Mouse (Mus musculus) heart, adult 11 months (tissue): ENCODE data around the gene Prr12.
A peak's percentile ranks its signal among the peaks of the same experiment; 100 is the strongest.

Experiments
- DNase-seq: peaks from one replicate; pipeline ENCODE4 v3.0.0; 2022

The Prr12 gene

DNA sequence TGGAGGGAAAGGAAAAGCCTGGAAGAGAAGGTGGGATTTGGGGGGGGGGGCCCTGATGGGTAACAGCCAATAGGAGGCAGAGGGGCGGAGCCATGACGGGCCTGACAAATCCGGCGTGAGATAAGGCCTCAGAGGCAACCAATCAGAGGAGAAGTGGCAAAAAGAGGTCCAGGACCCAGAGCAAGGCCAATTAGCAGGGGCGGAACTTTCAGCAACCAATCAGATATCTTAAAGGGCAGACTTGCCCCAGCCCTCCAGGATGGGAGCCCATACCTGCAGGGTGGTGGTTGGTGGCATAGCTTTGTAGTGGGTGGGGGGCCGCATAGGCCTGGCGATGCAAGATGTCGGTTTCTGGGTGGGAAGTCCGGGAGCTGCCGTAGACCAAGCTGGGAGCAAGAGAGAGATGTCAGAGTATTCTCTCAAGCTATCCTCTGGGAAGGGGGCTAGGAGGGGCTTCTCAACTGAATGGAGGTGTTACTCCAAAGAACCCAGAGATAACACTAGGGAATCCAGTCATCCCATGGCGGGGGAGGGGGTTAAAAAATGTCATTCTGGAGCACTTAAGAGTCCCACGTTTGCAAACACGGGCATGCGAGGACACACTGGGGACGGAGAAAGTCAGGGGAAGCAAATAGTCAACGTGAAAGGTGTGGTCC, 1.6 kb downstream of the Prr12 start:
- DNase-seq = peak; percentile 99

DNA sequence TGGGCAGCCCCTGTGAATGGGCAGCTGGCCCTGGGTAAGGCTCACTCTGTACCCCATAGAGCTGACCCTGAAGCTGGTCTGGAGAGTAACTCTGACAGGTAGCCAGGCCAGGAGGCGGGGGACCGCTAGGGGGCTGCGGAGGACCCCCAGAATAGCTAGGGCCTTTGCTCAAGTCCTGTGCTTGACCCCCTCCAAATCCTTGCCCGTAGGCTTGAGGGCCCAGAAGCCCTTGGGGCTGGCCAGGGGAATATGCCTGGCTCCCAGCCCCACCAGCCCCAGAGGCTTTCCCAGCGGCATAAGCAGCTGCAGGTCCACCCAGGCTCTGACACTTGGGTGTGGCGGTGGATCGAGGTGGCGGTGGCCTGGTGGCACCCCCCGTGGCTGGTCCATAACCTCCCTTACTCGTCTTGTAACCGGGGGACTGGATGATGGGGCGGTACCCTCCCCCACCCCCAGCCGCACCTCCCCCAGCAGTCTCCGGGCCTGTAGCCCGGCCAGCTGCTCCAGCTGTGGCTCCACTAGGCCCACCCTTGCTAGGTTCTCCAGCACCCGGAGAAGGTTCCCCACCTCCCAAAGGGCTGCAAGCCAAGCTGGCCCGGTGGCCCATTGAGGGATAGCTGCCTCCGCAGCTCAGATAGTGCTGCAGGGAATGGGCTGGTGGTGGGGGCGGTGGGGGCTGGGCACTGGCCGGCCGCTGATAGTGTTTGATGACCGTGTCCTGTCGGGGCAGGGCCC, 3.6 kb downstream of the Prr12 start:
- peak; percentile 96 for DNase-seq

DNA sequence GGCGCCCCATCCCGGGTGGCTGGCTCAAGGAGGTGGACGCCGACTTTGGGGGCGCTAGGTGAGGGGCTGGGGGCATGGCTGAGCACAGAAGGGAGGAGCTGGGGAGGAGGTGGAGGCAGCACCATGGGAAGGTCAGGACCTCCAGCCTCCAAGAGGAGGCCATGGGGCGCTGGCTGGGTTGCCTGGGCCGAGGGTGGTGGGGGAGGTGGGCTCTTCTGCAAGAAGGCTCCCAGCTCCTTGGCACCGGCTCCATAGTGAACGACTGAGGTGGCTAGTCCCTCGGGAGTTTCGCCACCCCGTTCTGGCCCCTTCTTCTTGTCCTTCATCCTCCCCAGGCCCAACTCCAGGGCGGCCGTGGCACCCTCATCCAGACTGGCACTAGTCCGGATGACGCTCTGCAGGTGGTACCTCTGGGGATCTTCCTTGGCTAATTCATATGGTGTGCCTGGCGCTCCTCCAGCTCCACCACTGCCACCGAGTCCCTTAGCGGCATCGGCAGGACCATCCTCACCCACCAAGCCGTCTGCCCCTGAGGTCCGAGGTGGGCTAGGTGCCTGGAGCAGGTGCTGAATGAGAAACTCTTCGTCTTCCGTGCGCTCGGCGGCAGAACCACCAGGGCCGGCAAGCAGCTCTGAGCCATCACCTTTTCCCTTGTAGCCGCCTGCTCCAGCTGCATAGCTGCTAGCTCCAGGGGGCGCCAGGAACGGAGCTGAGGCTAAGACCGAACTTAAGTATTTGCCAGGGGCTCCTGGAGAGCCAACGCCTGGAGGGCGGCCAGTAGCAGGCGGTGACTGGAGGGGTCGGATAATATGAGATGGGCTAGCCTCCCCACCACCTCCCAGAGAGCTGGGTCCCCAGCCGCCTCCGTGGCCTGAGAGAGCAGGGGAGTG, 4.4 kb downstream of the Prr12 start:
- DNase-seq = peak; percentile 94

DNA sequence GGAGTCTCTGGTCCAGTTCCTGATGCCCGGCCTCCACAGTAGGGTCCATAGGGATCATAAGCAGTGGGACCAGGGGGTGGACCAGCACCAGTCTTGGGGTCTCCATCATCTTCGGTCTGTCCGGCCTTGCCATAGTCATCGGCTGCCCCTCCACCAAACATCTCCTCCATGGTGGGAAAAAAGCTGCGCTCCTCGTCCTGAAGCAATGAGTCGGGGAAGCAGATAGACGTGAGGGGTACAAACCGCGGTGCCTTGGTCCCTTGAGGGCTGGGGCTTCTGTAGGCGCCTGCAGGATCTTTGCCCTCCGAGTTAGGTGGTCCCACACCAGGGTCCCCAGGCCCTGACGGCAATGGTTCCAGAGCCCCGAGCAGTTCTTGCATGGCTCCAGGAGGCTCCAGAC, 5.2 kb downstream of the Prr12 start:
- peak; percentile 92 for DNase-seq

DNA sequence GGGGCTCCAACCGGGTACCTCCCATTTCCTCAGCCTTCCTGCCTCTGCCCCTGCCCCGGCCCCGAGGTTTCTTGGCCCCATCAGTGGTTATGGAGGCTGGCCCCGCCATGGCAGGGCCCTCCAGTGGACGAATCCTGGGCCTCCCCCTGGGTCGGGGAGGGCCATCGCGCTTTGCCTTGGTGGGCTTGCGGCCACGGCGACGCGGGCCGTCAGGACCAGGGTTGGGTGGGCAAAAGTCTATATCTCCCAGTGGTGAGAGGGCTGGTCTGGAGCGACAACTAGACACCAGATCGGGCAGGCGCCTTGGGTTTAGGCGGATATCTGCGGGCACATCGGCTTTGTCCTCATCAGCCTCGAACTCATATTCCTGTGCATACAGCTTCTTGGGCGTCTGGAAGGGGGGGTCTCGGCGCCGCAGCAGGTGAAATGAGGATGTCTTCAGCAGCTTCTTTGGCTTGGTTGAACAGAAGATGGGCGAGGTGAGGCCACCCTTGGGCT, 5.8 kb downstream of the Prr12 start:
- peak; percentile 93 for DNase-seq

DNA sequence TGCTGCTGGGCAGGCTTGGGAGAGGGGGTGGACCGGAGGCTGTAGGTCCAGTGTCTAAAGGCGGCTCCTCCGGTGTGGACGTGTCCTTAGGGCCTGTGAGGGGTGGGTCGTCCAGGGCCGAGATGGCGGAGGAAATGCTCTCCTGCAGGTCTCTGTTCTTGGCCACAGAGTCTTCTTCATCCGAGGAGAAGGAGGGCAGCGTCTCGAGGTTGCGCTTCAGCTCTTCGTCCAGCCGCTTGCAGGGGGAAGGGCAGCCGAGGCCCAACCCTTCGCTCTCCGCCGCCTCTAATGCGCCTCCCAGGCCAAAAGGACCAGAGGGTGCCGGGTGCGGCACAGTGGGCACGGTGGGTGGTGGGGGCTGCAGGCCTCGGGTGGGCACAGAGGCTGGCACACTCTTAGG, 6.9 kb downstream of the Prr12 start:
- DNase-seq = peak; percentile 85

DNA sequence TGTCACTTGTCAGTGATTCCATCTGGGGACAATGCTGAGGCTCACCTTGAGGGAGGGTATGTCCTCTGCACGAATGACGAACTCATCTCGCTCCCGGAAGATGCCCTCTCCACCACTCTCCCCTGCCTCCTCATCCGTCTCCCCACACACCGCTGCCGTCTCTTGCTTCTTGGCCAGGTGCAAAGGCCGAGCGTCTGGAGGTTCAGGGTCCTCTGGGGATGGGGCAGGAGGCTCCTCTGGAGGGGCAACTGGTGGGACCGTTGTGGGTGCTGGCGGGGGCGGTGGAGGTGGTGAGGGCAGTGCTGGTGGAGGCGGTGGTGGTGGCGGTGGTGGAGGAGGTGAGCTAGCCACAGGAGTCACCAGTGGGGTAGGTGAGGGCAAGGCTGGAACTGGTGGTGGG, 9.4 kb downstream of the Prr12 start:
- DNase-seq = peak; percentile 85

DNA sequence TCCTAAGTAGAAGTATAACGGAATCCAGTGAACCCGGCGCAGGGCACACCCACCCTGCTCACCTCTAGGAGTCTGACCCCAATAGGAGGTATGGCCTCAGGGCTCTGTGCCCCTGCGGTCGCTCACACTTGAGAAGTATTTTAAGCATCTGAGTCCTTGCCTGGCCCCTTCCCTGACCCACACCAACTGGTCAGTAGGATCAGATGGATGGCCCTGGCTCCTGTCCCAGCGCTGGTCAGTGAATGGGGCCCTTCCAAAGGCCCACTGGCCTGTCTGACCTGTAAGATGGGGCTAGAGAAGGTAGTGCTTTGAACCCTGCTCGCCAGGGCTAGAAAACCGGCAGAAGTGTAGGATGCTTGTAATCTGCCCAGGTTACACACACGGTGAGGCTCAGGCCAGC, 11.8 kb downstream of the Prr12 start:
- no peak for DNase-seq

DNA sequence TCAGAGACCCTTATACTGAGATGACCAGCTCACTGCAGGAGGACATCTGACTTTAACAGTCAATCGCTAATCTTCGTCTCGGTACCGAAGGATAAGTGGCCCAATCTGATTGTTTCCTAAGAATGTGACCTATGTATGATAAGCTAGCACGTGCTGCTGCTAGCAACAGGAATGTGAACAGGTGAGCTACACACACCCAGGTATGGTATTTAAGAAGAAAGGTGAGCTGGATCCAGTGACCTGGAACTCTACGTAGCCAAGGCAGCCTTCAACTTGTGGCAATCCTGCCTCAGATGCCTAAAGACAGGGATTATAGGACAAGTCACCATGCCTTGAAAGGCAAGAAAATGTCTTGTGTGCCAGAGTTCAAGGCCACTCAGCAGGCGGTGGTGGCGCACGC, 14.3 kb downstream of the Prr12 start:
- DNase-seq = peak; percentile 88

DNA sequence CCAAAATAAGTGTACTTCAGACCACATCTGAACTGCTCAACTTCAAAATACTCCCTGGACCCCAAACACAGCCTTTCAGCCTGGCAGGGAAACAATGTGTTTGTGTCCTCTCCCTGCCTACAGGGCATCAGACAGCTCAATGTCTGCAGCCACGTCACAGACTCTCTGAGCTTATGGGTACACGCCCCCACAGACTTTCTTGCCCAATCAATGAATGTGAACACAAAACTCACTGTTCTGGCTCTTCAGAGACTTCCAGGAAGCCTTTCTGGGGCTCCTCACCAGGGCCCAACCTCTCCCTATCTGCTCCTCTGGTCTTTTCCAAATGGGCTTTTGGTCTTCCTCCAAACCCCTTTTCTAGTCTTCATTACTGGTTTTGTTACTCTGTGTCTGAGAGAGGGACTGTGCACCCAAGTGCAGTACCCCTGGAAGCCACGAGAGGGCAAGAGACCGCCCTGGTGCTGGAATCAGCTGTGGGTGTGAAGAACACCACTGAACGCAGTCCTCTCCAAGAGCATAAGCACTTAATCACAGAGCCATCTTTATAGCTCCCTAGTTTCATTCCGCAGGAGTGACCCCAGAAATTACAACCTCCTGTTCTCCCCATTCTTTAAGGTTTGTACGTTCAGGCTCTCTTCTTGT, 14.8 kb downstream of the Prr12 start:
- DNase-seq = peak; percentile 93

DNA sequence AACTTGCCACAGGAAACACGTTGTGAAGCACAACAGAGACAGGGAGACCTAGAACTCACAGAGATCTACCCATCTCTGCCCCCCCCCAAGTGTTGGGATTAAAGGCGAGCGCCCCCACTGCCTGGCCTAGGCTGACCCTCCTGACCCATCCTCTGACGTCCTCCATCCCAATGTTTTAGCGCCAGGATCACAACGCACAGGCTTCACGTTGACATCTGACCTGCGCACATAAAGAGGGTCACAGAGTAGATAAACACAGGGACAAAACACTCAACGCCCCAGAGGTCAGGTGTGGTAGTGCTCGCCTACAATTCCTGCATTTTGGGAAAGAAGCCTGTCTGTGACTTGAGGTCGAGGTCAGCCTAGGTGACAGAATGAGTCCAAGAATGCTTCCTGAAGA, 16.0 kb downstream of the Prr12 start:
- peak; percentile 89 for DNase-seq

DNA sequence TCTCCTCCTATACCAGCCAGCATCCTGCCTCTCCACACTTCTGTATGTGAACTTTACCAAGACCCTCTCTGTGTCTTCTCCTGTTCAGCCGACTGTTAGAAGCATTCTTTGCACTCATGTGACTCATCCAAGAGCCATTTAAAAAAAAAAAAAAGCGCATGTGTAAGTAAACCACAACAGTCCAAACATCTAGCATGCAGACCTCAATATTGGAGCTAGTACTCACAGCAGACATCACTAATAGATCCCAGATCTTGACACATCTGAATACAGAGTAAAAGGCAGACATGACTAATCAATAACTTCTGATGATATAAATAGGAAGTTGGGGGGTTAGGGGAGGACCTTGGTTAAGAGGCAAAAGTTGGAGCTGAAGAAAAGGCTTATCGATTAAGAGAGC, 17.1 kb downstream of the Prr12 start:
- DNase-seq = no peak

DNA sequence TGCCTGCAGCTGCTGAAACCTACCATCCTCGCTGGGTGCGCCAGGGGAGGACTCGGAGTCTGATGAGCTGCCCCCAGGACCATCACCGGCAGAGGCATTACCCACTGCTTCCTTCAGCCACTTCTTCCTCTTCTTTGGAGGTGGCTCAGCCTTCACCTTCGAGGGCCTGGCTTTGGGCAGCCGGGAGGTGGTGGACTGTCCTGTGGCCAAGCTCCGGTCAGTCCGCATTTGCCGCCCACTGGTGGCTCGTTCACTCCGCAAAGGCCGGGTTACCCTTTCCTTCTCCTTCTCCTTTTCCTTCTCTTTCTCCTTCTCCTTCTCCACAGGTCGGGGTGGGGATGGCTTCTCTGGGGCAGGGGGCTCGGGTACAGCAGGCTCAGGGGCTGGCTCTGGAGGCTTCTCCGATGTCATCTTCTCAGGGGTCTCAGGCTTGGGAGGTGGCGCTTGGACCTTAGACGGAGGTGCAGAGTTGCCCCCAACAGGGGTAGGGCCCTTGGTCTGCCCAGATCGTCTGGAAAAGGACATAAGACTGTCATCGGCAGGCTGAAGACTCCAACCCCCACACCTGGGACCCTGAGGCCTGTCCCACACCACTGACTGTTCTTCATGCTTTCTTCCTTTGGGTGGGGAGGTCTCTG, 18.8 kb downstream of the Prr12 start:
- DNase-seq = peak; percentile 85

DNA sequence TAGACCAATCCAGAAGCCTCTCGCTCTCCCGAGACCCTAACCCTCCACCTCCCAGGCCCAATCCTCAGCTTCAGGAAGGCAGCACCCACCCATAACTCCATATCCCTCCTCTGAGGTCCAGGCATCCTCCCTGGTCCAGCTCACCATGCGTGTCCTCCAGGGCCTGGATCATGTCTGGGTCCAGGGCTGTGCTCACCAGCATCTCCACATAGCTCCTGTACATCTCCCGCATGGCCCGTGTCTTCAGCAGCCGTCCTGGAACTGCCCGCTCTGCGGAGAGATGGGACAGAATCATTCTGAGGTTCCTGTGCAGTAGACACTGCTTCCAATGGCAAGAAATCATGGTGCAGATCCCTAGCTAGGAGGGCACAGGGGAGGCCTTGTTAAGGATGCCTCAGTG, 21.8 kb downstream of the Prr12 start:
- DNase-seq = peak; percentile 93

DNA sequence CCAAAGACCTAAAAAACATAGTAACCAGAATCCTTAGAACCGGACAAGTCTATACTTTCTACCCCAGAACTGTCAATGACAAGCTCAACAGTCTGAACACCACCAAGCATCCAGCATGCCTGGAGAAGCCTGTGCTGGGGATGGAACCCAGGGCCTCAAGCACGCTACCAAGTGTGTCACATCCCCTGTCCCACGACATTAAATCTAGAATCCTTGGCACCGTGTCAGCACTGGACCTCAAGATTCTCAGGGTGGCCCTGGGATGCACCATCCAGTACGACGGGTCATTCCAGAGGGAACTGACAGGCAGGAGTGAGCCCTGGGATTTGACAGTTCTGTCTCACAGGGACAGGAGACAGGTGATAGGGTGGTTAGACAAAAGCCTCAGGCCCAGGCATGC, 22.7 kb downstream of the Prr12 start:
- peak; percentile 83 for DNase-seq

DNA sequence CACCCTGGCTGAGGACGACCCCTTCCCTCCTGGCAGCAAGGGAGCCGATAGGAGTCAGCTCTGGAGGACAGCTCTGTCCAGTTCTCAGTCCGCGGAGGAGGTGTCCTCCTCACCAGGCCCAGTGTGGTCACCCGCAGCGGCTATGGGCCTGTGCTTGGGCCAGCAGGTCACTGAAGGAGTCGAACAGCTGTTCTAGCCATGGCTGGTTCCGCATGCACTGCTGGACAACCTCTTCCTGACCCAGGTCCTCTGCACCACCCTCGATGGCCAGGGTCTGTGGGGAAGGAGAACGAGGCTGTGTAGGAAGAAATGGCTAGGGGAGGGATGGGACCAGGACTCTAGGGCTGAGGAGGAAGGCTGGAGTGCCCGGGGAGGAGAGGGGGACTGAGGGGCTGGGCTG, 24.3 kb downstream of the Prr12 start:
- DNase-seq = peak; percentile 90

DNA sequence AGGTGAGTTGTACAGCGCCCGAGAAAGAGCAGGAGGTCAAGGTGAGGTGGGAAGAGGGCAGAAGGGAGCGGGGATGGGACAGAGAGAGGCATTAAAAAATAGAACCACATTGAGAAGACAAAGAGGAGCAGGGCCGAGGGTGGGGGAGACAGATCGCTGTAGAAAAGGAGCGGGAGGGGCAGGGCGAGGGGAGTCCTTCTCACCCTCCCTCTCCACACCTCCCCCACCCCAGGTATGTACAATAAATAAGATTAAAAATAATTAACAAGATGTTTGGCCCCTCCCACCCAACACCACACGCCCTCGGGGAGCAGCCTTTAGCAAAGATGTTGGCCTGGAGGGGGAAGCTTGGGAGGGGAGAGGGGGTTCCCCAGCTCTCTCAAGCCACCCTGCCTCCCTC, 24.9 kb downstream of the Prr12 start:
- peak; percentile 90 for DNase-seq

DNA sequence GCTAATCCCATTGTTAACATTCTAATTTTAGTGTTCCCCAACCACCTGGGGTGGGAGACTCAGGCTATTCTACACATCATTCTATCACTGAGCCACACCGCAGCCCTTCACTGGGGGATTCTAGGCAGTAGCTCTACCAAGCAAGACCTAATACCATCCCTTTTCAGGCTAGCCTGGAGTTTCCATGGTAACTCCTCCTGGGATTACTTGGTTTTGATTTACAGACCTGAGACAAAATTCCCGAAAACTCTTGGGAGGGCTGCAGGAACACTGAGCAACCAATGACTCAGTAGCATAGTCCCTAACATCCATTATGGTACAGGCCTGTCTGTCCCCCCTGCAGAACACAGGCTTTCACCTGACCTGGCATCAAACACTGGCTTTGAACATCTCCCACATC, 26.4 kb downstream of the Prr12 start:
- DNase-seq = peak; percentile 86

DNA sequence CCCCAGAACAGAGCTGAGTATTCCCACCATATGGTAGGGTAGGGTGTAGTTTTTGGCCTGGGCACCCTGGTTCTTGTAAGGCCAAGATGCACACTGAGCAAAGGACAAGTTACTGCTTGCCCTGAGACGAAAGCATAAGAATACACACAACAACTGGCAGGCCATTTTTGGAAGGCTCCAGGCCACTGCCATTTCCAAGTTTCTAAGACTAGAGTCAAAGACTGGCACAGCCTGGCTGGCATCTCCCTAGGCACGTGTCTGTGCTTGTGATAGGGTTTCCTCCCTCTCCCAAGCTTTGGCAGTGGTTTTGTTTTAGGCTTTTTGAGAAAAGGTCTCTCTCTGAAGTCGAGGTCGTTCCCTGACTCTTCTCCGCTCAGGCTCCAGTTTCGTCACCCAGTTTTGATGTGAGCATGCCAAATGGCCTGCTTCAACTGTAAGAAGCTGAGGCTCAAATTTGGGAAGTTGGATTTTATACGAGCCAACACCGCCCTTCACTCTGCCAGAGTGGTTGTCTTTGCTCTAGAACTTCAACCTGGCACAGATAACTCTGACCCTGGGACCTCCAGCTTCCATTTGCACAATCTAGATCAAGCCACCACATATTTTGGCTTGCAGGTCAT, 27.0 kb downstream of the Prr12 start:
- DNase-seq = peak; percentile 93

DNA sequence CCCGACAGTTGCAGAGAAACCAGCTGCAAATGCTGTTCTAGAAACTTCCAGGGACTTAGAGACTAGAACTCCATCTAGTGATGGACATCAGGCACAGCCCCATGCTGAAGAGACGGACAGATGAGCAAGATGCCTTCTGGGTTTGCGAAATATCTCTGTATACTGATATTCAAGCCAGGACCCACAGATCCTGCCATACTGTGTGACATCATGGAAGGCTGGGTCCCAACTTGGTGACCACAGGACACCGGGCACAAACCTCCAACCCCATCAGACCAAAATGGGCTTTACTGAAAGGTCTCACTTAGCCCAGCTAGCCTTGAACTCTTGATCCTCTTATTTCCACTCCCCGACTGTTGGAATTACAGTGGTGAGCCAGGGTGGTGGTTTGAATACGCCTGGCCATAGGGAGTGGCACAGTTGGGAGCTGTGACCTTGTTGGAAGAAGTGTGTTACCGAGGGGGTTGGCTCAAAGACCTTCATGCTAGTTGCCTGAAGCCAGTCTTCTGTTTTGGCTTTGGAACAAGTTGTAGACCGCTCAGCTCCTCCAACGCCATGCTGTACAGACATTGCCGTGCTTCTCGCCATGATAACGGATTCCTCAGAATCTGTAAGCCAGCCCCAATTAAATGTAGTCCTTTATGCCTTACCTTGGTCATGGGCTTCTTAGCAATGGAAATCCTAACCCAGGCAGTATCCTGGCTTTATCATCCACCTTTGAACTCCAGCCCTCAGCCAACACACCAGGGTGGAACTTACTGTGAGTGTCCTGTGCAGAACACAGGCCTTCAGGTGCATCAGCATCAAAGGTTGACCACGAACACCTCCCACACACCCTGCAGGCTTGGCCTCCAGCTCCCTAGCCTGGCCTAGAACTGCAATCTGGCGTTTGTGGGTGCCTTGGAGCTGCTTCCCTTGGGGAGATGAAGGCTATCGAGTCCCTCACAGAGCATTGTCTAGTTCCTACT, 28.1 kb downstream of the Prr12 start:
- DNase-seq = peak; percentile 88

DNA sequence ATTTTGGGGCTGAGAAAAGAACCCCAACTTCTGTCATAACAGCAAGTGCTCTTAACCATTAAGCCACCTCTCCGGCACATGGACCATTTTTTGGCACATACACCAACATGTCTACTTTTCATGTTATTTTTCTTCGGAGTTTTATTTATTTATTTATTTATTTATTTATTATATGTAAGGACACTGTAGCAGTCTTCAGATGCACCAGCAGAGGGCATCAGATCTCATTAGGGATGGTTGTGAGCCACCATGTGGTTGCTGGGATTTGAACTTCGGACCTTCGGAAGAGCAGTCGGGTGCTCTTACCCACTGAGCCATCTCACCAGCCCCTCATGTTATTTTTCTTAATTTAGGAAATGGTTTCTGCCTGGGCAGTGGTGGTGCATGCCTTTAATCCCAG, 29.0 kb downstream of the Prr12 start:
- peak; percentile 86 for DNase-seq
